Mouse (Mus musculus): ENCODE data around the gene Cebpe. TPM values are rescaled to one million over a fixed set of nuclear protein-coding genes. Genes with fewer than 3 reads are reported as not detected.

Cebpe gene
- polyA plus RNA-seq, 1 experiment from 2014 or later = 0.85 TPM

DNA sequence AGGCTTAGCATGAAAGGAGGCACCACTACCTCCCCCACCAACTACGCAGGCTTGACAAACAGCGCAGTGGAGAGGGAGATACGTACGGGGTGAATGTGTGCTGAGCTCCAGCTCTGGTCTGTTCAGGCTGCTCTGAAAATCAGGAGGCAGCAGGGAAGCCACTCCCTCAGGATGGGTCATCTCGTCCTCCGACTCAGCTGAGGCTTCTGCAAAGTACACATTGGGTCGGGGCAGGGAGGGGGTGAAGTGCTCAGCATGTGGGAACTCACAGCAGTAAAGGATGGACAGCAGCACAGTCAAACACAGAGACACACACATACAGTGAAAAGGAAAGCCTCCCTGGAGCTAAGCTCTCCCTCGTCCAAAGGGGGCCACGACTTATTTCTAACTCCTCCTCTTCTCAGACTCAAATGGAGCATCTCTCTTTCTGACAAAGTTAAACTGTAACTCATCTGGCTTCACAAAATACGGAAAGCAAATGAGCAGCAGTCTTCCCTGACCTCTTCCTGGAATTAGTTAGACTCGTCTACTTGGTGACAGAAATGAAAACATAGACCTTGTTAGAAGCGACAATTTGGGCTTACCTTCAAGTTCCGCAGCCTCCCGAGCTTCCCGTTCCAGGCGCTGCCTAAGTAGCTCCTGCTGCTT is 33.2 kb downstream of the Cebpe start:
- WGBS (ENCODE audit: missing documents) = 96% methylated on average over 16 of the region's 16 CpGs
- no peak overlapping the region for H3K4me3 ChIP-seq (ENCODE audit: inconsistent target)
- peaks cover 71% of the 10 kb centered on the region for H3K36me3 ChIP-seq (ENCODE audit: inconsistent target)

DNA sequence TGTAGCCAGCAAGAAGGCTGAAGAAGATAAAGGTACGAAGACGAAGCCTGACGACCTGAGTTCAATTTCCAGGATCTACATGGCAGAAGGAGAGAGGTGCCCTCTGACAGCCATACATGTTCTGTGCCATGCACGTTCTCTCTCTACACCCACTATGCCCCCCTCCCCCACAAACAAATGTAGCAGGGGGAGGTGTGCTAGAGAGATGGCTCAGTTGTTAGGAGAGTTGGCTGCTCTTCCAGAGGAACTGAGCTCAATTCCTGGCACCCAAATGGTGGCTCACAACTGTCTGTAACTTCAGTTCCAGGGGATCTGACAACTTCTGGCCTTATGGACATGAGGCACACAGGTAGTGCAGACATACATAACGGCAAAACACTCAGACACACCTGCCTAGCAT is 35.7 kb downstream of the Cebpe start:
- 96% methylated on average over 5 of the region's 5 CpGs for WGBS (ENCODE audit: missing documents)
- Histone ChIP-seq H3K27ac (no peak overlapping the region), H3K79me2 (ENCODE audit: inconsistent target) (peaks cover 71% of the 10 kb centered on the region), H3K36me3 (ENCODE audit: inconsistent target) (peaks cover 68% of the 10 kb centered on the region), H3K4me3 (ENCODE audit: inconsistent target) (no peak overlapping the region)

More for the DNA sequence above, 33.2 kb downstream of the Cebpe start:
- peaks cover 72% of the 10 kb centered on the region for H3K79me2 ChIP-seq (ENCODE audit: inconsistent target)
- no peak overlapping the region for H3K27ac ChIP-seq

DNA sequence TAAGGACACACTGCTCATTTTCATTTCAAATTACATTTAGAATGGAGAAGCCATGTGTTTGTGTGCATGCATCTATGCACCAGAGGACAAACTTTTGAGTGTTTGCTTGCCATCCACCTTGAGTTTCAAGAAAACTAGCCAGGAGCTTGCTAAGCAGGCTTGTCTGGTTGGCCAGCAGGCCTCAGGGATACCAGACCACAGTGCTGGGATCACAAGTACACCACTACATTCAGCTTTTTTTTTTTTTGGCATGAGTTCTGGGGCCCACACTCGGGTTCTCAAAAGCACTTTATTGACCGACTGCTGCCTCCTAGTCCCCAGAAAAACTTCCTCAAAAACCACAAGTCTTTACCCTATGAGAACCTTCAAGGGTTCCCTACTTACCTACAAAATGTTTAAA is 37.7 kb downstream of the Cebpe start:
- peaks cover 60% of the 10 kb centered on the region for H3K36me3 ChIP-seq (ENCODE audit: inconsistent target)
- WGBS (ENCODE audit: missing documents) = 35% methylated on average over 2 of the region's 2 CpGs
- peaks cover 70% of the 10 kb centered on the region; the same call in 1 of the 2 replicates for H3K79me2 ChIP-seq (ENCODE audit: inconsistent target)

DNA sequence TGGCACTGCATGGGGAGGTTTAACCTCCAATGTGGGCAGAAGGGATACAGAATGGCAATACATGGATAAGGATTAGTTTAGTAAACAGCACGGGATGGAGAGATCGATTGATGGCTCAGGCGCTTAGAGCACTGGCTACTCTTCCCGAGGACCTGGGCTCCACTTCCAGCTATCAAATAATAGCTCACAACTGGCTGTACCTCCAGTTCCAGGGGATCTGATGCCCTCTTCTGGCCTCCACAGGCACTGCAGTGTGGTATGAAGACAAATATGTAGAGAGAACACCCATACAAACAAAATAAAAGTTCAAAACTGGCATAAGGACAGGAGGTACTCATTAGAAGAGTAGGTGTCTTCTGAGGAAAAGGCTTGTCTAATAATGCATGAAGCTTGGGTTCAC is 42.6 kb downstream of the Cebpe start:
- Histone ChIP-seq H3K4me3 (ENCODE audit: inconsistent target) (no peak overlapping the region), H3K79me2 (ENCODE audit: inconsistent target) (peaks cover 63% of the 10 kb centered on the region; the same call in 1 of the 2 replicates), H3K27ac (no peak overlapping the region), H3K36me3 (ENCODE audit: inconsistent target) (peaks cover 50% of the 10 kb centered on the region)
- 65% methylated on average over 4 of the region's 4 CpGs for WGBS (ENCODE audit: missing documents)

More for the DNA sequence above, 37.7 kb downstream of the Cebpe start:
- no peak overlapping the region for H3K4me3 ChIP-seq (ENCODE audit: inconsistent target)
- H3K27ac ChIP-seq = no peak overlapping the region

DNA sequence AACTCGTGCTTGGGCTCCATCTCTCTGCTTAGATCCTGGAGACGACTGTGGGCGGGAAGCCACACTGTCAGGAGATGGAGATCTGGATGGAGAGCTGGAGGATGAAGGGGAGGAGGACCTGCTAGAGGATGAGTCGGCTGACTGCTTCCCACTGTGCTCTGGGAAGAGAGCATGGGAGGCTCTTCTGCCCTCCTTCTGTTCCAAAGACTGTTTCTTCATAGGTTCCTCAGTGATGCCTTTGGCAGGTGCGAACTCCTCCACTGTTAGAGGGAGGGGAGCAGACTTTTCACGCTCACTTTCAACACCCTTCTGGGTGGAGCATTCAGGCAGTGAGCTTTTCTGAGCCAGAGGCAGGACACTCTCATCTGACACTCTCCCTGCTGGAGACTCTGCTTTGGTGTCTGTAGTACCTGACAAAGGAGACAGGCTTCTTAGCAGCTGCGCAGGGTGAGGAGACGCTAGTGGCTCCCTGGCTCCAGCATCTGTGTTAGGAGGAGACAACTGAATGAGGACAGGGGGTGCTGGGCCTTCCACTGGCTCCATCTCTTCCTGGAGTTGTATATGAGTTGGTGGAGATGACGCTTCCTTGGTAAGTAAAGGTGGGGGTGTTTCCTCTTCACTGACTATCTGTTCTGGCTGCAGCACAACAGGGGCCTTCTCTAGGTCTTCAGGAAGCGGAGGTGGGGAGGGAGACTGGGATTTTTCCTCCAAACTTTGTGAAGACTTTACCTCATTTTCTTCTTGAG is 47.3 kb downstream of the Cebpe start:
- 94% methylated on average over 10 of the region's 10 CpGs for WGBS (ENCODE audit: missing documents)
- peaks cover 18% of the 10 kb centered on the region; the same call in 1 of the 2 replicates for H3K79me2 ChIP-seq (ENCODE audit: inconsistent target)
- no peak overlapping the region for H3K27ac ChIP-seq
- no peak overlapping the region for H3K4me3 ChIP-seq (ENCODE audit: inconsistent target)
- peaks cover 82% of the 10 kb centered on the region for H3K36me3 ChIP-seq (ENCODE audit: inconsistent target)

Other genes with a start within 250 kb of the Cebpe start
- 48.6 to 72.9 TPM (median 53.7 TPM) in 3 replicates for gene Lrp10, start 248.0 kb downstream of the Cebpe start, polyA plus RNA-seq (2018)
- not detected in 3 replicates for gene Rem2, start 236.1 kb downstream of the Cebpe start, polyA plus RNA-seq (2018)
- 13.8 to 37.2 TPM (median 33.4 TPM) in 3 replicates for gene Prmt5, start 194.6 kb downstream of the Cebpe start, polyA plus RNA-seq (2018)
- 12.0 to 20.7 TPM (median 13.2 TPM) in 3 replicates for gene Haus4, start 157.6 kb downstream of the Cebpe start, polyA plus RNA-seq (2018)
- 0.33 to 0.94 TPM (median 0.66 TPM) in 3 replicates for gene Ajuba, start 134.6 kb downstream of the Cebpe start, polyA plus RNA-seq (2018)
- 3.5 to 3.9 TPM (median 3.7 TPM) in 3 replicates for gene 4931414P19Rik, start 106.2 kb downstream of the Cebpe start, polyA plus RNA-seq (2018)
- 32.9 to 235 TPM (median 122 TPM) in 3 replicates for gene Psmb5, start 94.2 kb downstream of the Cebpe start, polyA plus RNA-seq (2018)
- not detected in 3 replicates for gene Psmb11, start 90.7 kb downstream of the Cebpe start, polyA plus RNA-seq (2018)
- gene Gm17606, start 71.2 kb downstream of the Cebpe start, polyA plus RNA-seq (2018) = not detected in 3 replicates
- 0.06 to 0.11 TPM in 2 of 3 replicates, not detected in the other for gene Cdh24, start 70.8 kb downstream of the Cebpe start, polyA plus RNA-seq (2018)
- gene 1700123O20Rik, start 26.0 kb downstream of the Cebpe start, polyA plus RNA-seq (2018) = 23.0 to 29.4 TPM (median 23.7 TPM) in 3 replicates
- 92.8 to 195 TPM (median 119 TPM) in 3 replicates for gene Acin1, start 25.2 kb downstream of the Cebpe start, polyA plus RNA-seq (2018)
- gene Gm29776, start 13.3 kb downstream of the Cebpe start, polyA plus RNA-seq (2018) = not detected in 3 replicates
- gene Slc7a8, start 69.8 kb upstream of the Cebpe start, polyA plus RNA-seq (2018) = 62.3 to 349 TPM (median 87.2 TPM) in 3 replicates
- gene Rnf212b, start 102.0 kb upstream of the Cebpe start, polyA plus RNA-seq (2018) = not detected in 3 replicates
- 4.1 to 15.5 TPM (median 6.0 TPM) in 3 replicates for gene Homez, start 158.8 kb upstream of the Cebpe start, polyA plus RNA-seq (2018)
- 9.4 to 27.5 TPM (median 11.3 TPM) in 3 replicates for gene Ppp1r3e, start 165.4 kb upstream of the Cebpe start, polyA plus RNA-seq (2018)
- gene Bcl2l2, start 171.2 kb upstream of the Cebpe start, polyA plus RNA-seq (2018) = 13.5 to 20.1 TPM (median 14.7 TPM) in 3 replicates
- gene Gm20521, start 171.3 kb upstream of the Cebpe start, polyA plus RNA-seq (2018) = 0.28 to 3.5 TPM (median 1.1 TPM) in 3 replicates
- gene Pabpn1, start 180.3 kb upstream of the Cebpe start, polyA plus RNA-seq (2018) = 71.0 to 98.7 TPM (median 86.0 TPM) in 3 replicates
- 0.14 to 0.26 TPM in 2 of 3 replicates, not detected in the other for gene Slc22a17, start 201.0 kb upstream of the Cebpe start, polyA plus RNA-seq (2018)
- not detected in 3 replicates for gene Efs, start 214.0 kb upstream of the Cebpe start, polyA plus RNA-seq (2018)
- gene Il25, start 220.5 kb upstream of the Cebpe start, polyA plus RNA-seq (2018) = not detected in 3 replicates
- gene Cmtm5, start 224.1 kb upstream of the Cebpe start, polyA plus RNA-seq (2018) = not detected in 3 replicates